Mouse (Mus musculus) G1E (cell line): ENCODE data around the gene Rarres1.

ENCODE experiments used
- CTCF ChIP-seq: IDR thresholded peaks from 2 replicates; pipeline ENCODE4 v1.5.1; 2012; ENCODE audit warnings: low read depth, low read length, inconsistent platforms, mixed read lengths
- GATA1 ChIP-seq: IDR thresholded peaks from 2 replicates; pipeline ENCODE4 v1.6.1; 2012; ENCODE audit warnings: borderline replicate concordance, low read length, inconsistent platforms, mixed read lengths
- GATA2 ChIP-seq: IDR thresholded peaks from 2 replicates; pipeline ENCODE4 v1.6.1; 2012; ENCODE audit warnings: low read depth, low read length, inconsistent platforms, borderline replicate concordance
- POLR2AphosphoS5 ChIP-seq: IDR thresholded peaks from 2 replicates; pipeline ENCODE4 v1.6.1; 2012; ENCODE audit warnings: low read depth, low read length, inconsistent platforms; ENCODE audit not compliant: insufficient replicate concordance
- TAL1 ChIP-seq: conservative IDR thresholded peaks from 2 replicates; pipeline ENCODE4 v1.6.1; 2012; ENCODE audit warnings: low read depth, low read length, inconsistent platforms, mixed read lengths

DNA sequence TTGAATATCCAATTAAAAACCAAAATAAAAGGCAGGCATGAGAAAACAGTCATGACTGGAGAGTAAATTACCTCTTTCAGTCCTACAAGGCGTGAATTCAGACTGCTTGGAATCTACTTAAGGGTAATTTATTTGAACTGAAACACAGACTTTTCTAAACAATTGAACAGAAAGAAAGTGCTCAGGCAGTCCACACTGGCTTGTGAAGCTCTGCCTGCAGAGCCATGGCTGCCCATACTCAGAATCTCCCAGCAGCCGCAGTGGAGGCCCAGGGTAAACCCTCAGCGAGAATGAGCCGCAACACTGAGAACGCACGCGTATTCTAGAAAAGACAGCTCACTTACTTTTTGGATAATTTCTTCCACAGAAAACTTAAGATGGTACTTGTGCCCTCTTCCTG is 53.3 kb downstream of the Rarres1 start:
- no peak for TF ChIP-seq CTCF
- TF ChIP-seq GATA1 = no peak
- no peak for TF ChIP-seq GATA2
- no peak for TF ChIP-seq TAL1
- TF ChIP-seq POLR2AphosphoS5 = no peak
